Mouse (Mus musculus): Measurements from ENCODE around the gene Itgb2.

Itgb2 gene

GRCm38 (mm10) chr10:77516379-77516951 is 13.6 kb upstream of the Itgb2 start:
- DNase-seq (ENCODE audit: low read depth, low spot score) = no peak

- peak; percentile 83 for DNase-seq (ENCODE audit: low read depth, low spot score)
Observed at GRCm38 (mm10) chr10:77517066-77517620, 12.9 kb upstream of the Itgb2 start.

GRCm38 (mm10) chr10:77517801-77518200 is 12.3 kb upstream of the Itgb2 start:
- DNase-seq (ENCODE audit: low read depth, low spot score) = no peak

GRCm38 (mm10) chr10:77519191-77519590 is 10.9 kb upstream of the Itgb2 start:
- DNase-seq (ENCODE audit: low read depth, low spot score) = no peak

- no peak for DNase-seq (ENCODE audit: low read depth, low spot score)
Observed at GRCm38 (mm10) chr10:77520497-77520896, 9.6 kb upstream of the Itgb2 start.

GRCm38 (mm10) chr10:77522021-77522731 is 7.9 kb upstream of the Itgb2 start:
- DNase-seq (ENCODE audit: low read depth, low spot score) = no peak

- DNase-seq (ENCODE audit: low read depth, low spot score) = no peak
Observed at GRCm38 (mm10) chr10:77522746-77523145, 7.3 kb upstream of the Itgb2 start.

GRCm38 (mm10) chr10:77523321-77523720 is 6.7 kb upstream of the Itgb2 start:
- DNase-seq (ENCODE audit: low read depth, low spot score) = peak; percentile 29

GRCm38 (mm10) chr10:77526488-77526887 is 3.6 kb upstream of the Itgb2 start:
- DNase-seq (ENCODE audit: low read depth, low spot score) = no peak

- no peak for DNase-seq (ENCODE audit: low read depth, low spot score)
Observed at GRCm38 (mm10) chr10:77528634-77529033, 1.4 kb upstream of the Itgb2 start.

GRCm38 (mm10) chr10:77531026-77532019 is 1.3 kb downstream of the Itgb2 start:
- DNase-seq (ENCODE audit: low read depth, low spot score) = no peak

- DNase-seq (ENCODE audit: low read depth, low spot score) = no peak
Observed at GRCm38 (mm10) chr10:77532020-77532413, 2.0 kb downstream of the Itgb2 start.

GRCm38 (mm10) chr10:77536727-77537126 is 6.7 kb downstream of the Itgb2 start:
- DNase-seq (ENCODE audit: low read depth, low spot score) = no peak

GRCm38 (mm10) chr10:77537215-77538209 is 7.5 kb downstream of the Itgb2 start:
- DNase-seq (ENCODE audit: low read depth, low spot score) = no peak

GRCm38 (mm10) chr10:77539320-77539945 is 9.4 kb downstream of the Itgb2 start:
- no peak for DNase-seq (ENCODE audit: low read depth, low spot score)

- no peak for DNase-seq (ENCODE audit: low read depth, low spot score)
Observed at GRCm38 (mm10) chr10:77540576-77541102, 10.6 kb downstream of the Itgb2 start.

GRCm38 (mm10) chr10:77541864-77542666 is 12.0 kb downstream of the Itgb2 start:
- DNase-seq (ENCODE audit: low read depth, low spot score) = no peak

GRCm38 (mm10) chr10:77543226-77543625 is 13.2 kb downstream of the Itgb2 start:
- DNase-seq (ENCODE audit: low read depth, low spot score) = peak; percentile 89

- no peak for DNase-seq (ENCODE audit: low read depth, low spot score)
Observed at GRCm38 (mm10) chr10:77544916-77545315, 14.9 kb downstream of the Itgb2 start.
